Mouse (Mus musculus) heart, postnatal 0 days (tissue): Measurements from ENCODE around the gene Gm20696. TPM values are rescaled to one million over a fixed set of nuclear protein-coding genes. Genes with fewer than 3 reads are reported as not detected.

Experiments
- ATAC-seq: fragments of 200-750 bp; cut with Nextera tagmentation; 2 replicates; pipeline ENCODE4 v1.8.0; 2017; ENCODE audit warnings: low read depth, moderate number of reproducible peaks, moderate library complexity; ENCODE audit not compliant: insufficient read depth
- DNase-seq: peaks from one replicate; pipeline ENCODE4 v3.0.0-alpha.2; 2016; ENCODE audit warnings: low spot score
- H3K27ac ChIP-seq: fragments of 300-500 bp; sonication (generic); 2 replicates; pipeline ENCODE4 v1.5.1; 2014; ENCODE audit warnings: low read depth, mild to moderate bottlenecking
- H3K27me3 ChIP-seq: fragments of 300-500 bp; sonication (generic); 2 replicates; pipeline ENCODE4 v1.6.1; 2014; ENCODE audit warnings: low read length, mixed read lengths; ENCODE audit not compliant: control insufficient read depth, insufficient read depth
- H3K36me3 ChIP-seq: fragments of 300-500 bp; sonication (generic); replicated peaks from 2 replicates; pipeline ENCODE4 v1.6.1; 2014; ENCODE audit warnings: low read length, mixed read lengths; ENCODE audit not compliant: control insufficient read depth, insufficient read depth
- H3K4me1 ChIP-seq: fragments of 300-500 bp; sonication (generic); 2 replicates; pipeline ENCODE4 v1.6.1; 2014; ENCODE audit warnings: antibody characterized with exemption; ENCODE audit not compliant: control insufficient read depth, insufficient read depth
- H3K4me2 ChIP-seq: fragments of 300-500 bp; sonication (generic); 2 replicates; pipeline ENCODE4 v1.6.1; 2014; ENCODE audit warnings: low read depth, mild to moderate bottlenecking, low read length, moderate library complexity
- H3K4me3 ChIP-seq: fragments of 300-500 bp; sonication (generic); 2 replicates; pipeline ENCODE4 v1.5.1; 2014; ENCODE audit warnings: low read depth, low read length
- H3K9ac ChIP-seq: fragments of 300-500 bp; sonication (generic); replicated peaks from 2 replicates; pipeline ENCODE4 v1.6.1; 2014; ENCODE audit warnings: low read depth, low read length, mixed read lengths
- H3K9me3 ChIP-seq: fragments of 300-500 bp; sonication (generic); replicated peaks from 2 replicates; pipeline ENCODE4 v1.6.1; 2016; ENCODE audit warnings: low read length; ENCODE audit not compliant: control insufficient read depth
- CTCF ChIP-seq: IDR thresholded peaks from 2 replicates; pipeline ENCODE4 v1.5.1; 2016; ENCODE audit warnings: antibody characterized with exemption, control low read depth, low read depth
- EP300 ChIP-seq: IDR thresholded peaks from 2 replicates; pipeline ENCODE4 v1.6.1; 2016; ENCODE audit warnings: antibody characterized with exemption, low read depth
- WGBS: fragments of 180-500 bp; shearing (Covaris S2); extraction: QIAGEN DNeasy Blood & Tissue Kit; methylation state at CpG from one replicate; pipeline ENCODE4 v1.1.7; 2014; 5-methylcytosine and 5-hydroxymethylcytosine counted together
- polyA plus RNA-seq: library from polyadenylated mRNA; unstranded; fragments of >200 nt; fragmentation: Nextera tagmentation; extraction: Ambion mirVana; gene quantifications from 2 replicates; pipeline ENCODE4 v1.2.1, GENCODE M21; 2015
- total RNA-seq: library from RNA; depleted of rRNA; stranded (reverse); fragments of >200 nt; gene quantifications from 2 replicates; pipeline ENCODE4 v1.2.3, GENCODE M21; 2014; ENCODE audit warnings: low replicate concordance

The Gm20696 gene
- total and polyA plus RNA-seq, 2 experiments from 2014 or later, result 0.95 to 2.0 TPM

- ATAC-seq, result no peak
- Histone ChIP-seq H3K4me1 (peaks cover 21% of the 10 kb centered on the region), H3K4me3 (peak overlapping the region; percentile 24), H3K27ac (peak overlapping the region; percentile 94), H3K4me2 (peak overlapping the region; percentile 62), H3K27me3 (no peaks in the 10 kb centered on the region), H3K36me3 (no peaks in the 10 kb centered on the region), H3K9ac (peak overlapping the region; percentile 50), H3K9me3 (no peaks in the 10 kb centered on the region)
- 0 out of 2 replicates have a peak, but pooled peaks have one; percentile 11 for TF ChIP-seq EP300
- no peak for TF ChIP-seq CTCF
- no peak for DNase-seq
- 17% methylated on average over 8 of the region's 8 CpGs for WGBS
Observed at GRCm38 (mm10) chr6:99484884-99485216, 181.7 kb downstream of the Gm20696 start.

- no peak for DNase-seq
Observed at GRCm38 (mm10) chr6:99484197-99484725, 182.3 kb downstream of the Gm20696 start.

DNA sequence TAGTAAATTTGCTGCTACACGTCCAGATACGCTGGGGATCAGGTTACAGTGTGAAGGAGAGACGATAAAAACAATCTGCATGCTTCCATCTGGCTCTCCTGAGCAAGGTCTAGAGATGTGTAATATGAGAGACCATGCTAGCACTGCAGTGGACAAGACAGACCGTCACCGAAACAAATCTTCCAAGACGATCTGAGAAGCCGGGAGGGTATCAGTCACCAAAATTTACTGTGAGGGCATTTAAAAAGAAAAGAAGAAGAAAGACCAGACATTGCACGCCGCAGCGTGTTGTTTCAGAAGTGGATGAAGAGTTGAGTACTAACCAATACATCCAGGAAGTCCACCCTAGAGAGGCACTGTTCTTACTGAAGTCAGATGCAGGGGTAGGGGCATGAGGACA is 183.0 kb downstream of the Gm20696 start:
- WGBS, result 70% methylated on average over 10 of the region's 10 CpGs
- Histone ChIP-seq H3K36me3 (no peaks in the 10 kb centered on the region), H3K4me1 (peaks cover 21% of the 10 kb centered on the region), H3K4me2 (no peak overlapping the region), H3K9ac (no peak overlapping the region), H3K9me3 (no peaks in the 10 kb centered on the region), H3K27me3 (no peaks in the 10 kb centered on the region), H3K4me3 (no peak overlapping the region), H3K27ac (no peak overlapping the region)
- DNase-seq (no peak), ATAC-seq (no peak)
- TF ChIP-seq CTCF, result no peak
- no peak for TF ChIP-seq EP300

More at GRCm38 (mm10) chr6:99484197-99484725, 182.3 kb downstream of the Gm20696 start:
- ATAC-seq, result no peak
- Histone ChIP-seq H3K9ac (no peak overlapping the region), H3K9me3 (no peaks in the 10 kb centered on the region), H3K27ac (0 out of 2 replicates have a peak overlapping the region, but pooled peaks have one; percentile 27), H3K4me2 (peak overlapping the region; percentile 62; the same call in 1 of the 2 replicates), H3K4me1 (peaks cover 21% of the 10 kb centered on the region), H3K4me3 (no peak overlapping the region), H3K36me3 (no peaks in the 10 kb centered on the region), H3K27me3 (no peaks in the 10 kb centered on the region)
- no peak for TF ChIP-seq EP300
- WGBS, result 74% methylated on average over 7 of the region's 7 CpGs

DNA sequence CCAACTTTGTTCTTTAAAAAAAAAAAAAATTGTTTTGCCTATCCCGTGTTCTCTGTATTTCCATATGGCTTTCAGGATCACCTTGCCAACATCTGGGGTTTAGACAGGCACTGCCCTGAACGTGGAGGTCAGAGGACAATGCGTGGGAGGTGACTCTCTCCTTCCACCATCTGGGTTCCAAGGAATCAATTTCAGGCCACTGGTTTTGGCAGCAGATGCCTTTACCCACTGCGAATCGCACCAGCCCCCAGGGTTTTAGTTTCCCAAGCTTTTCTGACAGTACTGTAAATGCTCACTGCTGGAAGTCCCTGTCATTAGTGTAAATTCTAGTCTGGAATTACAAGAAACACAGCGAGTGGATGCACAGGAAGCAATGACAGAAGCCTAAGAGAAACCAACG is 185.0 kb downstream of the Gm20696 start:
- Histone ChIP-seq H3K27me3 (no peaks in the 10 kb centered on the region), H3K4me3 (no peak overlapping the region), H3K27ac (no peak overlapping the region), H3K4me1 (peaks cover 21% of the 10 kb centered on the region), H3K4me2 (no peak overlapping the region), H3K9me3 (no peaks in the 10 kb centered on the region), H3K36me3 (no peaks in the 10 kb centered on the region), H3K9ac (no peak overlapping the region)
- WGBS, result 68% methylated on average over 7 of the region's 7 CpGs
- DNase-seq, result no peak
- ATAC-seq, result no peak
- TF ChIP-seq EP300 (no peak), CTCF (no peak)

DNA sequence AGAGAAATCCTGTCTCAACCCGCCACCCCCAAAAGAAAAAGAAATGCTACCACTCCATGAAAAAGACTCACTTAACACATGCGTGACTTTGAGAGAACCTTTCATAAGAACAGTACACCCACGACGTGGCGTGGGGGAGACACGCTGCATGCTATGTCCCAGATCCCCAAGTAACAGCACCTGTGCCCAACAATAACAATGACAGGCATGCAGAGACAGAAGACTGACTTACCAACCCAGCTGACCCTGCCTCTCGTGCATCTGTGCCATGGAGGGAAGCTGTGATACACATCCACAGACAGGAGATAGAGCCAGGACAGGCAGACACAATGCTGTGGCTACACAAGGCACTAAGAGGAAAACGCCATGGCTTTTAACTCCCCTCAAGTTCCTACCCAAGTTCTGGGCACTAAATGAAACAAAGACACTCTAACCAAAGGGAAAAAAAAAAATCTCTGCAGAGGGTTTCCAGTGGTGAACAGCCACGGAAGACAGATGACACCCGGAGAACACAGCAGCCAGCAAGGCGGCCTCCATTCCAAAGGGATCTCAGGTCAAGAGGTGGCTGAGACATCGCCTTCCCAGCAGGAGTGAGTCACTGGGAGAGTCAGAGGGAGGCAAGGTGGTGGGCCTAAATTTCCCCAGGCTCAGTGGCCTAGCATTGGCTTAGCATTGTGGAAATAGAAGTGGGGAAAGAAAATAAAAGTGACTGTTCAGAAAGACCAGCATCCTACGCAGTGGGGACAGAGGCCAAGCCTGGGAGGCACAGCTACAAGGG is 187.5 kb downstream of the Gm20696 start:
- no peak for ATAC-seq
- H3K27ac ChIP-seq, result no peak overlapping the region
- TF ChIP-seq CTCF (no peak), EP300 (no peak)
- WGBS, result 87% methylated on average over 13 of the region's 13 CpGs
- no peak for DNase-seq
- H3K36me3 ChIP-seq, result no peaks in the 10 kb centered on the region
- H3K9ac ChIP-seq, result no peak overlapping the region
- H3K4me2 ChIP-seq, result no peak overlapping the region
- H3K9me3 ChIP-seq, result no peaks in the 10 kb centered on the region
- peaks cover 1% of the 10 kb centered on the region for H3K4me1 ChIP-seq
- H3K4me3 ChIP-seq, result no peak overlapping the region
- no peaks in the 10 kb centered on the region for H3K27me3 ChIP-seq

GRCm38 (mm10) chr6:99475040-99475439 is 191.6 kb downstream of the Gm20696 start:
- Histone ChIP-seq H3K27me3 (no peaks in the 10 kb centered on the region), H3K4me2 (no peak overlapping the region), H3K36me3 (no peaks in the 10 kb centered on the region), H3K27ac (no peak overlapping the region), H3K4me3 (no peak overlapping the region), H3K9ac (no peak overlapping the region), H3K9me3 (no peaks in the 10 kb centered on the region), H3K4me1 (no peaks in the 10 kb centered on the region)
- WGBS, result 84% methylated on average over 9 of the region's 9 CpGs
- no peak for ATAC-seq
- TF ChIP-seq CTCF (no peak), EP300 (no peak)
- DNase-seq, result no peak
